Mouse (Mus musculus) forebrain, postnatal 0 days (tissue): ENCODE measurements at regions not wholly inside any gene's neighbourhood (a gene's known extent, or its start where the extent isn't known, plus 50 kb on each side); places are given as distances from the start of the nearest gene placed in this dataset.

ENCODE experiments used
- ATAC-seq: fragments of 200-750 bp; cut with Nextera tagmentation; 2 replicates; pipeline ENCODE4 v1.8.0; 2017; ENCODE audit warnings: mild to moderate bottlenecking, moderate library complexity
- DNase-seq: peaks from one replicate; pipeline ENCODE4 v3.0.0-alpha.2; 2015
- H3K27ac ChIP-seq: fragments of 300-500 bp; sonication (generic); 2 replicates; pipeline ENCODE4 v1.5.1; 2014; ENCODE audit warnings: low read depth, mild to moderate bottlenecking, antibody characterized with exemption, low read length, moderate library complexity, mixed read lengths
- H3K27me3 ChIP-seq: fragments of 300-500 bp; sonication (generic); 2 replicates; pipeline ENCODE4 v1.6.1; 2014; ENCODE audit warnings: mild to moderate bottlenecking, low read length, mixed read lengths; ENCODE audit not compliant: insufficient read depth
- H3K36me3 ChIP-seq: fragments of 300-500 bp; sonication (generic); 2 replicates; pipeline ENCODE4 v1.6.1; 2014; ENCODE audit warnings: mild to moderate bottlenecking, moderate library complexity; ENCODE audit not compliant: insufficient read depth
- H3K4me1 ChIP-seq: fragments of 300-500 bp; sonication (generic); 2 replicates; pipeline ENCODE4 v1.6.1; 2014; ENCODE audit warnings: antibody characterized with exemption; ENCODE audit not compliant: insufficient read depth
- H3K4me2 ChIP-seq: fragments of 300-500 bp; sonication (generic); 2 replicates; pipeline ENCODE4 v1.6.1; 2014; ENCODE audit warnings: low read depth, mild to moderate bottlenecking, moderate library complexity
- H3K4me3 ChIP-seq: fragments of 300-500 bp; sonication (generic); 2 replicates; pipeline ENCODE4 v1.5.1; 2014; ENCODE audit warnings: low read depth, low read length, mixed read lengths
- H3K9ac ChIP-seq: fragments of 300-500 bp; sonication (generic); 2 replicates; pipeline ENCODE4 v1.6.1; 2014; ENCODE audit warnings: mild to moderate bottlenecking
- H3K9me3 ChIP-seq: fragments of 300-500 bp; sonication (generic); 2 replicates; pipeline ENCODE4 v1.6.1; 2016; ENCODE audit warnings: low read length
- CTCF ChIP-seq: sonication (generic); IDR thresholded peaks from 2 replicates; pipeline ENCODE4 v1.5.1; 2016; ENCODE audit warnings: antibody characterized with exemption, control low read depth, low read depth
- WGBS: fragments of 180-500 bp; shearing (Covaris S2); extraction: QIAGEN DNeasy Blood & Tissue Kit; methylation state at CpG from one replicate; pipeline ENCODE4 v1.1.7; 2014; 5-methylcytosine and 5-hydroxymethylcytosine counted together

GRCm38 (mm10) chr15:56979353-56979752, 498.1 kb downstream of the Slc22a22 start:
- no peak for ATAC-seq
- TF ChIP-seq CTCF = no peak
- no peaks in the 10 kb centered on the region for H3K9me3 ChIP-seq
- no peak overlapping the region for H3K9ac ChIP-seq
- H3K27me3 ChIP-seq = no peaks in the 10 kb centered on the region
- DNase-seq = no peak
- no peaks in the 10 kb centered on the region for H3K4me1 ChIP-seq
- WGBS = 74% methylated on average over 1 of the region's 1 CpGs
- H3K4me2 ChIP-seq = no peak overlapping the region
- H3K4me3 ChIP-seq = no peak overlapping the region
- H3K36me3 ChIP-seq = no peaks in the 10 kb centered on the region
- H3K27ac ChIP-seq = no peak overlapping the region

GRCm38 (mm10) chr15:56975446-56976433, 501.7 kb downstream of the Slc22a22 start:
- no peak for DNase-seq
- no peak overlapping the region for H3K4me3 ChIP-seq
- no peak for TF ChIP-seq CTCF
- H3K27me3 ChIP-seq = no peaks in the 10 kb centered on the region
- H3K4me1 ChIP-seq = no peaks in the 10 kb centered on the region
- H3K27ac ChIP-seq = no peak overlapping the region
- no peak for ATAC-seq
- WGBS = 13% methylated on average over 4 of the region's 4 CpGs
- no peak overlapping the region for H3K4me2 ChIP-seq
- no peaks in the 10 kb centered on the region for H3K9me3 ChIP-seq
- no peaks in the 10 kb centered on the region for H3K36me3 ChIP-seq
- no peak overlapping the region for H3K9ac ChIP-seq

- Histone ChIP-seq H3K4me1 (no peaks in the 10 kb centered on the region), H3K9ac (no peak overlapping the region), H3K36me3 (no peaks in the 10 kb centered on the region), H3K4me2 (no peak overlapping the region), H3K9me3 (no peaks in the 10 kb centered on the region), H3K27ac (no peak overlapping the region), H3K4me3 (no peak overlapping the region), H3K27me3 (no peaks in the 10 kb centered on the region)
- WGBS = 66% methylated on average over 1 of the region's 1 CpGs
- DNase-seq (no peak), ATAC-seq (no peak)
- no peak for TF ChIP-seq CTCF
Observed at GRCm38 (mm10) chr15:56970140-56970539, 507.3 kb downstream of the Slc22a22 start.

GRCm38 (mm10) chr15:56956356-56956755, 521.1 kb downstream of the Slc22a22 start:
- Histone ChIP-seq H3K4me1 (no peaks in the 10 kb centered on the region), H3K27me3 (no peaks in the 10 kb centered on the region), H3K9me3 (no peaks in the 10 kb centered on the region), H3K27ac (no peak overlapping the region), H3K9ac (no peak overlapping the region), H3K4me2 (no peak overlapping the region), H3K36me3 (no peaks in the 10 kb centered on the region), H3K4me3 (no peak overlapping the region)
- TF ChIP-seq CTCF = no peak
- ATAC-seq (no peak), DNase-seq (no peak)
- WGBS = 91% methylated on average over 2 of the region's 2 CpGs

- H3K27me3 ChIP-seq = no peaks in the 10 kb centered on the region
- DNase-seq (no peak), ATAC-seq (no peak)
- TF ChIP-seq CTCF = no peak
- no peaks in the 10 kb centered on the region for H3K9me3 ChIP-seq
- no peak overlapping the region for H3K9ac ChIP-seq
- H3K27ac ChIP-seq = no peak overlapping the region
- no peak overlapping the region for H3K4me3 ChIP-seq
- no peak overlapping the region for H3K4me2 ChIP-seq
- no peaks in the 10 kb centered on the region for H3K36me3 ChIP-seq
- H3K4me1 ChIP-seq = no peaks in the 10 kb centered on the region
Observed at GRCm38 (mm10) chr15:56952176-56952575, 525.2 kb downstream of the Slc22a22 start.

GRCm38 (mm10) chr15:56950824-56951223, 526.6 kb downstream of the Slc22a22 start:
- Histone ChIP-seq H3K9me3 (no peaks in the 10 kb centered on the region), H3K4me3 (no peak overlapping the region), H3K9ac (no peak overlapping the region), H3K4me1 (no peaks in the 10 kb centered on the region), H3K36me3 (no peaks in the 10 kb centered on the region), H3K27me3 (no peaks in the 10 kb centered on the region), H3K27ac (no peak overlapping the region), H3K4me2 (no peak overlapping the region)
- DNase-seq (no peak), ATAC-seq (no peak)
- WGBS = 84% methylated on average over 2 of the region's 2 CpGs
- no peak for TF ChIP-seq CTCF

GRCm38 (mm10) chr15:56940891-56941290, 536.5 kb downstream of the Slc22a22 start:
- no peak for ATAC-seq
- 68% methylated on average over 1 of the region's 1 CpGs for WGBS
- H3K4me1 ChIP-seq = no peaks in the 10 kb centered on the region

More at GRCm38 (mm10) chr15:56940891-56941290, 536.5 kb downstream of the Slc22a22 start:
- H3K36me3 ChIP-seq = no peaks in the 10 kb centered on the region
- no peak overlapping the region for H3K4me3 ChIP-seq
- peak; percentile 5 for DNase-seq
- H3K27me3 ChIP-seq = no peaks in the 10 kb centered on the region
- H3K4me2 ChIP-seq = no peak overlapping the region
- no peaks in the 10 kb centered on the region for H3K9me3 ChIP-seq
- TF ChIP-seq CTCF = no peak
- no peak overlapping the region for H3K27ac ChIP-seq
- no peak overlapping the region for H3K9ac ChIP-seq
